Mouse (Mus musculus) heart, embryonic 13.5 days (tissue): ENCODE data around the gene Rtp2. TPM values are rescaled to one million over a fixed set of nuclear protein-coding genes. Genes with fewer than 3 reads are reported as not detected.
"Not testable (repeated sequence)": the region's sequence is repeated elsewhere in the genome, so short reads cannot be mapped to it uniquely, and the experiment has no call there.

Experiments
- ATAC-seq: fragments of 200-750 bp; cut with Nextera tagmentation; 2 replicates; pipeline ENCODE4 v1.8.0; 2017; ENCODE audit warnings: moderate TSS enrichment; ENCODE audit not compliant: insufficient number of reproducible peaks, low FRiP score, low TSS enrichment; ENCODE audit errors: extremely low read depth
- H3K27ac ChIP-seq: fragments of 300-500 bp; sonication (generic); replicated peaks from 2 replicates; pipeline ENCODE4 v1.5.1; 2015; ENCODE audit warnings: moderate library complexity, mild to moderate bottlenecking, inconsistent platforms
- H3K27me3 ChIP-seq: fragments of 300-500 bp; sonication (generic); replicated peaks from 2 replicates; pipeline ENCODE4 v1.6.1; 2015; ENCODE audit warnings: mild to moderate bottlenecking, inconsistent platforms
- H3K36me3 ChIP-seq: fragments of 300-500 bp; sonication (generic); 2 replicates; pipeline ENCODE4 v1.6.1; 2015; ENCODE audit warnings: mild to moderate bottlenecking, inconsistent platforms
- H3K4me1 ChIP-seq: fragments of 300-500 bp; sonication (generic); 2 replicates; pipeline ENCODE4 v1.6.1; 2015; ENCODE audit warnings: inconsistent platforms
- H3K4me2 ChIP-seq: fragments of 300-500 bp; sonication (generic); 2 replicates; pipeline ENCODE4 v1.6.1; 2015; ENCODE audit warnings: inconsistent platforms, mild to moderate bottlenecking, moderate library complexity
- H3K4me3 ChIP-seq: fragments of 300-500 bp; sonication (generic); 2 replicates; pipeline ENCODE4 v1.5.1; 2015; ENCODE audit warnings: moderate library complexity, mild to moderate bottlenecking, inconsistent platforms
- H3K9ac ChIP-seq: fragments of 300-500 bp; sonication (generic); 2 replicates; pipeline ENCODE4 v1.6.1; 2015; ENCODE audit warnings: inconsistent platforms, mild to moderate bottlenecking, moderate library complexity
- H3K9me3 ChIP-seq: fragments of 300-500 bp; sonication (generic); 2 replicates; pipeline ENCODE4 v1.6.1; 2016; ENCODE audit warnings: inconsistent platforms
- WGBS: fragments of 180-500 bp; shearing (Covaris S2); methylation state at CpG from one replicate; pipeline ENCODE4 v1.1.7; 2015; ENCODE audit warnings: mixed read lengths; 5-methylcytosine and 5-hydroxymethylcytosine counted together
- polyA plus RNA-seq: library from polyadenylated mRNA; unstranded; fragments of >200 nt; fragmentation: Nextera tagmentation; extraction: Ambion mirVana; gene quantifications from 2 replicates; pipeline ENCODE4 v1.2.1, GENCODE M21; 2015

The Rtp2 gene
- polyA plus RNA-seq, 1 experiment from 2014 or later, result not detected

DNA sequence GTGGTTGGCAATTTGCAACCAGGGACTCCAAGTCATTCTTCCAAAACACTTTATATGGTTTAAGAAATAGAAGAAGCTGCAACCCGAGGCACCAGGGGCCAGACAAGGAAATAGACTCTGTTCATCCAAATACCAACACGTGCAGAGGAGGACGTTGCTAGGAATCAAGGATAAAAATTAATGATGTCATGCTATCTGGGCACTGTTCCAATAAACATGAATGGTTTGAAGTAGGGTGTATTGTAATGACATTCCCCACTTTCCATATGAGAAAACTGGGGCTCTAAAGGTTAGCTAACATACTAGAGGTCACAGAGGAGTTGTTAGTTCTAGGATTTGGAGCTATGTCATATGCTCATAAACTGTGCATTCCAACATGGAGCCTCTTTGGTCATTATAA, 12.6 kb upstream of the Rtp2 start:
- H3K9me3 ChIP-seq, result no peaks in the 10 kb centered on the region
- H3K27me3 ChIP-seq, result no peaks in the 10 kb centered on the region
- no peak for ATAC-seq
- no peaks in the 10 kb centered on the region for H3K36me3 ChIP-seq
- no peak overlapping the region for H3K4me3 ChIP-seq
- WGBS, result 25% methylated on average over 3 of the region's 3 CpGs
- no peak overlapping the region for H3K27ac ChIP-seq
- H3K4me1 ChIP-seq, result 0 out of 2 replicates have a peak, but pooled peaks cover 4% of the 10 kb centered on the region
- H3K4me2 ChIP-seq, result no peak overlapping the region
- H3K9ac ChIP-seq, result no peak overlapping the region

DNA sequence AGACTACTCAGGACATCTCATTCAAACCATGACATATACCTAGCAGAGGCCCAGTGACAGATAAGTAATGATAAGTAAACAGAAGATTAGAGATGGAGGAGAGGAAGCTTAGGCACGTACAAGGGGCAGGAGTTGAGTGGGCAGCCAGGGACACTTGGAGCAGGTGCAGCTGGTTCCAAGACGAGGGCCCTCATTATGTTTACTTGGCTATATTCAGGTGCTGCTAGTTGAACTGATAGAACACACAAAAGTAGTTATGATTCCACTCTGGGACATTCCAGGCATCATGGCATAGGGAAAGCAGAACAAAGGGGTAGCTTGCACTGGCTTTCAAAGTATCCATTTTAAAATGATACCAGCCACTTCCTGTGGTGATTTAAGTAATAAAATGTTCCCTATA, 2.2 kb upstream of the Rtp2 start:
- no peak overlapping the region for H3K4me3 ChIP-seq
- 58% methylated on average over 2 of the region's 2 CpGs for WGBS
- H3K9me3 ChIP-seq, result no peaks in the 10 kb centered on the region
- H3K27ac ChIP-seq, result no peak overlapping the region
- H3K36me3 ChIP-seq, result no peaks in the 10 kb centered on the region
- H3K27me3 ChIP-seq, result peaks cover 8% of the 10 kb centered on the region
- H3K4me2 ChIP-seq, result no peak overlapping the region
- ATAC-seq, result no peak
- 0 out of 2 replicates have a peak, but pooled peaks cover 4% of the 10 kb centered on the region for H3K4me1 ChIP-seq
- no peak overlapping the region for H3K9ac ChIP-seq

- Histone ChIP-seq H3K4me3 (peak overlapping the region; percentile 26), H3K9ac (peak overlapping the region; percentile 47; the same call in 1 of the 2 replicates), H3K27me3 (peaks cover 8% of the 10 kb centered on the region), H3K4me1 (0 out of 2 replicates have a peak, but pooled peaks cover 4% of the 10 kb centered on the region), H3K4me2 (peak overlapping the region; percentile 60), H3K36me3 (no peaks in the 10 kb centered on the region), H3K9me3 (no peaks in the 10 kb centered on the region), H3K27ac (no peak overlapping the region)
- 27% methylated on average over 18 of the region's 18 CpGs for WGBS
- no peak for ATAC-seq
Observed at GRCm38 (mm10) chr16:23931275-23931674, 919 bp downstream of the Rtp2 start.

GRCm38 (mm10) chr16:23930426-23931073, 1.6 kb downstream of the Rtp2 start:
- Histone ChIP-seq H3K9me3 (no peaks in the 10 kb centered on the region), H3K4me1 (0 out of 2 replicates have a peak, but pooled peaks cover 4% of the 10 kb centered on the region), H3K4me3 (no peak overlapping the region), H3K36me3 (no peaks in the 10 kb centered on the region), H3K9ac (no peak overlapping the region), H3K27me3 (peaks cover 8% of the 10 kb centered on the region), H3K27ac (no peak overlapping the region), H3K4me2 (peak overlapping the region; percentile 60; the same call in 1 of the 2 replicates)
- 74% methylated on average over 3 of the region's 3 CpGs for WGBS
- ATAC-seq, result no peak

DNA sequence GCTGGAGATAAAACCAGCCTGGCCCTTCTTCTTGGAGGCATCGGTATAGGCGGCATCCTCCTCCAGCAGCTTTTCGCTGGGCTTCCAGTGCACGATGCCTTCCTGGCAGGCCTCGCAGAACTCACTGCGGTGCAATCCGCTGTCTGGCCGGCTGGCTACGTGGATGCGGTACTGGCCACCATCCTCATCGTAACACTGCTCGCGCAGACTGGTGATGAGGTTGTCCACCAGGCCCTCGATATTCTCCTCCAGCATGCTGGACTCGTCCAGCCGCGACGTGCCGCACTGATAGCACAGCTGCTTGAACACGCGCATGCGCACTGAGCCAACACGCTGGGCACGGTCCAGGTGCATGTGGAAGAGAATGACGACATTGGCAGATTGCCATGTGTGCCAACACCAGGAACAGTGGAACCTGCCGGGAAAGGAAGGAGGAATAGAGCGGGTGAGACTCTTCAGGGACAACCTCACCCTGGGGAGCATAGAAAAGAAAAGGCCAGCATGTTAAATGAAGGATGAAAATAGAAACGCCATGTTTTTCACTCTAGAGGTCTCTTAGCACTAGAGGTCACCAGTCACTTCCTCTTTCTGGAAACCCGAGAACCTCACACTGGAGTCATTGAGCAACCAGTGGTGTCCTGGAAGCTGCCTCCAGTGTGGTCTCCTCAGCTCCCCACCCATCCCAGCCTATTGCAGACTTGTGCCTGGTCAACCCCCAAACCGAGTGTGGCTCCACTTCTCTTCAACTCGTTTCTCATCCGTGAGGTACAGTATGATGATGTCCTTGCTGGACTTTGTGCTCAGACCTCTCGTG, 4.7 kb downstream of the Rtp2 start:
- Histone ChIP-seq H3K36me3 (no peaks in the 10 kb centered on the region), H3K27ac (no peak overlapping the region), H3K4me3 (no peak overlapping the region), H3K9ac (no peak overlapping the region), H3K4me1 (0 out of 2 replicates have a peak, but pooled peaks cover 4% of the 10 kb centered on the region), H3K9me3 (no peaks in the 10 kb centered on the region), H3K4me2 (no peak overlapping the region), H3K27me3 (peaks cover 8% of the 10 kb centered on the region)
- WGBS, result 83% methylated on average over 33 of the region's 33 CpGs
- ATAC-seq, result no peak

- no peak overlapping the region for H3K4me2 ChIP-seq
- WGBS, result 86% methylated on average over 1 of the region's 1 CpGs
- H3K4me1 ChIP-seq, result no peaks in the 10 kb centered on the region
- H3K27ac ChIP-seq, result no peak overlapping the region
- no peaks in the 10 kb centered on the region for H3K27me3 ChIP-seq
- H3K9me3 ChIP-seq, result no peaks in the 10 kb centered on the region
- no peak overlapping the region for H3K4me3 ChIP-seq
- no peak for ATAC-seq
- no peaks in the 10 kb centered on the region for H3K36me3 ChIP-seq
- H3K9ac ChIP-seq, result no peak overlapping the region
Observed at GRCm38 (mm10) chr16:23922906-23923305, 9.3 kb downstream of the Rtp2 start.

DNA sequence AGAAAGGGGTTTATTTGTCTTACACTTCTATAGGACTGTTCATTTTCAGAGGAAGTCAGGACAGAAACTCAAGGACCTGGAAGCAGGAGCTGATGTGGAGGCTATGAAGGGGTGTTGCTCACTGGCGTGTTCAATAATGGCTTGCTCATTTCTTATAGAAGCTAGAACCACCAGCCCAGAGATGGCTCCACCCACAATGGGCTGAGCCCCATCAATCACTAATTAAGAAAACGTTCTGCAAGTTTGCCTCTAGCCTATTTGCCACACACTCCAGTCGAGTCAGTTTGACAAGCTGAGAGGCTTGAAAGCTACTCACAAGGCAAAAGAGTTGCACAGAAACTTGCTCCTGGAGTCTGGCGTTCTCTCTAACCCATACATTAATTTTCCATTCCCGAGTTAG, 10.5 kb downstream of the Rtp2 start:
- ATAC-seq, result no peak
- no peaks in the 10 kb centered on the region for H3K27me3 ChIP-seq
- H3K4me2 ChIP-seq, result no peak overlapping the region
- no peak overlapping the region for H3K4me3 ChIP-seq
- H3K36me3 ChIP-seq, result no peaks in the 10 kb centered on the region
- no peaks in the 10 kb centered on the region for H3K4me1 ChIP-seq
- no peak overlapping the region for H3K27ac ChIP-seq
- no peaks in the 10 kb centered on the region for H3K9me3 ChIP-seq
- 64% methylated on average over 5 of the region's 5 CpGs for WGBS
- no peak overlapping the region for H3K9ac ChIP-seq

DNA sequence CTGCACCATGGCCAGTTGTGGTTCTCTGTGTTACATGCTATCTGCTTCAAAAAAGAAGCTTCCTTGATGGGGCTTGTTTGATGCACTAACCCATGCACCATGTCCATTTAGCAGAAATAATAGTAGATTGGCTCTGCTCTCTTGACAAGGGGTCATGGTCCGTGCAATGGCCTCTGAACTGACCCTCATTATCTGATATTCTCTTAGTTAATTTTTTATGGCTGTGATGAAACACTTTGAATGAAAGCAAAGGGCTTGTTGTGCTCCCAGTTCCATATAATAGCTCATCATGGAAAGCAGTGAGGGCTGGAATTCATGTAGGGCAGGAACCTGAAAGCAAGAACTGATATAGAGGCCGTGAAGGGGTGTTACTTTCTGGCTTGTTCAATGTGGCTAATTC, 12.8 kb downstream of the Rtp2 start:
- no peak for ATAC-seq
- no peaks in the 10 kb centered on the region for H3K9me3 ChIP-seq
- 65% methylated on average over 2 of the region's 2 CpGs for WGBS

GRCm38 (mm10) chr16:23913401-23913800, 18.8 kb downstream of the Rtp2 start:
- no peak for ATAC-seq

More for the DNA sequence above, 12.8 kb downstream of the Rtp2 start:
- Histone ChIP-seq H3K27me3 (no peaks in the 10 kb centered on the region), H3K4me3 (no peak overlapping the region), H3K4me2 (no peak overlapping the region), H3K9ac (no peak overlapping the region), H3K36me3 (no peaks in the 10 kb centered on the region), H3K27ac (no peak overlapping the region), H3K4me1 (no peaks in the 10 kb centered on the region)

GRCm38 (mm10) chr16:23912741-23913140, 19.5 kb downstream of the Rtp2 start:
- Histone ChIP-seq H3K9me3 (peaks cover 4% of the 10 kb centered on the region; the same call in 1 of the 2 replicates), H3K4me3 (no peak overlapping the region), H3K9ac (no peak overlapping the region), H3K4me1 (no peaks in the 10 kb centered on the region), H3K27me3 (no peaks in the 10 kb centered on the region), H3K36me3 (no peaks in the 10 kb centered on the region), H3K27ac (no peak overlapping the region), H3K4me2 (peak overlapping the region; percentile 31; the same call in 1 of the 2 replicates)
- WGBS, result 70% methylated on average over 13 of the region's 13 CpGs
- ATAC-seq, result no peak

More at GRCm38 (mm10) chr16:23913401-23913800, 18.8 kb downstream of the Rtp2 start:
- Histone ChIP-seq H3K4me2 (peak overlapping the region; percentile 31), H3K4me3 (no peak overlapping the region), H3K4me1 (no peaks in the 10 kb centered on the region), H3K36me3 (no peaks in the 10 kb centered on the region), H3K9ac (no peak overlapping the region), H3K9me3 (peaks cover 4% of the 10 kb centered on the region; the same call in 1 of the 2 replicates), H3K27me3 (no peaks in the 10 kb centered on the region), H3K27ac (no peak overlapping the region)
- 37% methylated on average over 3 of the region's 3 CpGs for whole genome bisulfite sequencing

DNA sequence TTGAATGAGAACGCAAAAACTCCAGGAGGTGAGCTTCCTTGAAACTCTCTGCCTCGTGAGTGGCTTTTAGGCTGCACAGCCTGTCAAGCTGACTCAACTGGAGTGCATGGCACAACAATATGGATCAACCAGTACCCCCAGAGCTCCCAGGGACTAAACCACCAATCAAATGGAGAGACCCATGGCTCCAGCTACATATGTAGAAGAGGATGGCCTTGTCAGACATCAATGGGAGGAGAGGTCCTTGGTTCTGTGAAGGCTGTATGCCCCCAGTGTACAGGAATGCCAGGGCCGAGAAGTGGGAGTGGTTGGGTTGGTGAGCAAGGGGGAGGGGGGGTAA, 23.2 kb downstream of the Rtp2 start:
- H3K4me3 ChIP-seq, H3K27ac ChIP-seq, H3K36me3 ChIP-seq, H3K4me2 ChIP-seq, H3K9ac ChIP-seq, H3K9me3 ChIP-seq, H3K27me3 ChIP-seq, H3K4me1 ChIP-seq, ATAC-seq: not testable (repeated sequence)
- WGBS, result 67% methylated on average over 3 of the region's 3 CpGs
